Mouse (Mus musculus): ENCODE measurements around the gene Zfp652. TPM values are rescaled to one million over a fixed set of nuclear protein-coding genes. Genes with fewer than 3 reads are reported as not detected.

The Zfp652 gene
- total and polyA plus RNA-seq, 3 experiments: 3.0 to 9.8 (median 6.2) TPM

DNA sequence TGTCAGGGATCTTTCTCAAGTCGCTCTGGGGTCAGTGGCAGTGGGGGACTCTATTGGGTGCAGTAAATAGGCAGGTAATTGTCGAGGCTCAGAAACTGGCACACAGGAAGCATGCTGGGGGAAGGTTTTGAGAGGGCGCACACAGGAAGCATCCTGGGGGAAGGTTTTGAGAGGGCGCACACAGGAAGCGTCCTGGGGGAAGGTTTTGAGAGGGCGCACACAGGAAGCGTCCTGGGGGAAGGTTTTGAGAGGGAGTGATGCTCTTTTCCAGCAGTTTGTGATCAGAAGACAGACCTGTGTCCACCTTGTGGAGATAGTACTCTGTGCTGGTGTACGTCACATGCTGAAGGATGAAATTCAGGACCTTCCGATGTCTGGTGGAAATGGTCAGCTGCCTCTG lies 163.3 kb downstream of the Zfp652 start:
- Histone ChIP-seq H3K27me3 (replicated peaks) (peaks cover 22% of the 10 kb centered on the region), H3K4me1 (ENCODE audit: control insufficient read depth in 1 of 2, insufficient read depth in 2 of 2) (peaks cover 2 to 7% of the 10 kb centered on the region in 2 experiments; a peak in 3 of 4 replicates), H3K36me3 (replicated peaks in 1 of 2; ENCODE audit: control insufficient read depth in 1 of 2, insufficient read depth in 1 of 2, low read length in 1 of 2) (no peaks in the 10 kb centered on the region), H3K79me2 (replicated peaks; ENCODE audit: control insufficient read depth, extremely low read depth, insufficient read depth, poor library complexity, severe bottlenecking) (no peaks in the 10 kb centered on the region), H3K27ac (ENCODE audit: insufficient read depth, low read depth) (no peak overlapping the region), H3K4me3 (replicated peaks in 1 of 3; ENCODE audit: low read depth in 2 of 3, low read length in 2 of 3, poor library complexity in 1 of 3) (no peak overlapping the region), H3K9ac (ENCODE audit: insufficient read depth, low read depth) (no peak overlapping the region), H3K4me2 (ENCODE audit: insufficient read depth, low read depth, poor library complexity, severe bottlenecking) (no peak overlapping the region), H3K9me3 (replicated peaks; ENCODE audit: low read length) (peaks cover 9% of the 10 kb centered on the region)
- TF ChIP-seq BHLHE40 (IDR thresholded peaks at IDR 0.05; ENCODE audit: low read depth, low read length): no peak
- TF ChIP-seq SMC3 (IDR thresholded peaks at IDR 0.05; ENCODE audit: low read depth, low read length): no peak
- no peak for TF ChIP-seq UBTF (IDR thresholded peaks at IDR 0.05; ENCODE audit: low read depth, low read length)
- no peak for TF ChIP-seq NRF1 (IDR thresholded peaks at IDR 0.05; ENCODE audit: low read depth, low read length)
- TF ChIP-seq POLR2AphosphoS2 (IDR thresholded peaks at IDR 0.05; ENCODE audit: low read depth, low read length): no peak
- no peak for TF ChIP-seq SIN3A (IDR thresholded peaks at IDR 0.05; ENCODE audit: low read length)
- no peak for TF ChIP-seq CHD1 (IDR thresholded peaks at IDR 0.05; ENCODE audit: low read depth, low read length)
- 0 out of 2 replicates have a peak, but pooled peaks have one; percentile 20 for TF ChIP-seq POLR2A (IDR thresholded peaks at IDR 0.05; ENCODE audit: low read depth, low read length)
- no peak for TF ChIP-seq MYC (IDR thresholded peaks at IDR 0.05; ENCODE audit: low read depth, low read length)
- TF ChIP-seq NELFE (IDR thresholded peaks at IDR 0.05; ENCODE audit: low read depth, low read length): no peak
- TF ChIP-seq ELF1 (IDR thresholded peaks at IDR 0.05; ENCODE audit: low read depth, low read length): peak; percentile 61
- TF ChIP-seq IRF4 (IDR thresholded peaks at IDR 0.05; ENCODE audit: low read depth, low read length): no peak
- no peak for TF ChIP-seq CTCF (conservative IDR thresholded peaks at IDR 0.05 in 1 of 2, IDR thresholded peaks at IDR 0.05 in 1 of 2; ENCODE audit: low read depth in 2 of 2, low read length in 2 of 2)
- no peak for TF ChIP-seq TCF12 (IDR thresholded peaks at IDR 0.05; ENCODE audit: low read depth, low read length)
- TF ChIP-seq USF1 (IDR thresholded peaks at IDR 0.05; ENCODE audit: low read depth, low read length): no peak
- peak; percentile 86 for TF ChIP-seq HCFC1 (IDR thresholded peaks at IDR 0.05; ENCODE audit: low read depth, low read length)
- TF ChIP-seq ZNF384 (IDR thresholded peaks at IDR 0.05; ENCODE audit: low read depth, low read length): no peak
- no peak for TF ChIP-seq JUND (conservative IDR thresholded peaks at IDR 0.05; ENCODE audit: low read depth, low read length)
- no peak for TF ChIP-seq TBP (conservative IDR thresholded peaks at IDR 0.05; ENCODE audit: low read depth, low read length)
- TF ChIP-seq KAT2A (IDR thresholded peaks at IDR 0.05; ENCODE audit: insufficient replicate concordance, low read length): peak; percentile 60; the same call in 1 of the 2 replicates
- TF ChIP-seq EP300 (IDR thresholded peaks at IDR 0.05; ENCODE audit: low read length): no peak
- TF ChIP-seq MAX (IDR thresholded peaks at IDR 0.05; ENCODE audit: low read length): no peak
- TF ChIP-seq CHD2 (IDR thresholded peaks at IDR 0.05; ENCODE audit: low read length): no peak
- no peak for TF ChIP-seq RAD21 (IDR thresholded peaks at IDR 0.05; ENCODE audit: low read depth, low read length)
- no peak for TF ChIP-seq ZC3H11A (IDR thresholded peaks at IDR 0.05; ENCODE audit: low read depth, low read length)
- dilution Hi-C loops (cut with MboI; ENCODE audit: extremely low pct_ligation_motif_present, extremely low pct_unique_long_range_greater_than_20kb, low sequenced_read_pairs) (no loop called here), in situ Hi-C loops (cut with MboI; ENCODE audit: low pct_ligation_motif_present, low pct_unique_long_range_greater_than_20kb, low sequenced_read_pairs) (no loop called here)
- peak; percentile 35 for DNase-seq (ENCODE audit: extremely low read depth)

Data from CH12.LX (cell line).